Mouse (Mus musculus): ENCODE measurements around the gene Akap6. TPM values are rescaled to one million over a fixed set of nuclear protein-coding genes. Genes with fewer than 3 reads are reported as not detected.

The Akap6 gene
- polyA plus RNA-seq, 1 experiment from 2014 or later = 28.7 TPM

GRCm38 (mm10) chr12:53024575-53025246 is 325.5 kb downstream of the Akap6 start:
- H3K36me3 ChIP-seq = no peaks in the 10 kb centered on the region; the same call in 1 of the 2 replicates
- no peak overlapping the region for H3K4me2 ChIP-seq (replicated peaks)
- WGBS = 43% methylated on average over 9 of the region's 9 CpGs
- ATAC-seq = no peak
- no peaks in the 10 kb centered on the region for H3K9me3 ChIP-seq
- H3K27ac ChIP-seq = no peak overlapping the region
- H3K9ac ChIP-seq (replicated peaks) = no peak overlapping the region
- H3K27me3 ChIP-seq = no peaks in the 10 kb centered on the region
- H3K4me1 ChIP-seq (replicated peaks) = peaks cover 42% of the 10 kb centered on the region
- H3K4me3 ChIP-seq (replicated peaks) = no peak overlapping the region

- WGBS = 88% methylated on average over 4 of the region's 4 CpGs
- no peak for ATAC-seq
Observed at GRCm38 (mm10) chr12:53027308-53027707, 328.1 kb downstream of the Akap6 start.

GRCm38 (mm10) chr12:53028926-53029325 is 329.7 kb downstream of the Akap6 start:
- Histone ChIP-seq H3K9ac (replicated peaks) (no peak overlapping the region), H3K4me3 (replicated peaks) (no peak overlapping the region), H3K27ac (0 out of 2 replicates have a peak overlapping the region, but pooled peaks have one; percentile 7), H3K36me3 (no peaks in the 10 kb centered on the region; the same call in 1 of the 2 replicates), H3K27me3 (no peaks in the 10 kb centered on the region), H3K4me2 (replicated peaks) (no peak overlapping the region), H3K4me1 (replicated peaks) (peaks cover 57% of the 10 kb centered on the region), H3K9me3 (no peaks in the 10 kb centered on the region)
- ATAC-seq = no peak
- WGBS = 65% methylated on average over 5 of the region's 5 CpGs

More at GRCm38 (mm10) chr12:53027308-53027707, 328.1 kb downstream of the Akap6 start:
- H3K9me3 ChIP-seq = no peaks in the 10 kb centered on the region
- no peaks in the 10 kb centered on the region for H3K27me3 ChIP-seq
- H3K4me1 ChIP-seq (replicated peaks) = peaks cover 52% of the 10 kb centered on the region
- no peaks in the 10 kb centered on the region; the same call in 1 of the 2 replicates for H3K36me3 ChIP-seq
- H3K27ac ChIP-seq = no peak overlapping the region
- no peak overlapping the region for H3K4me2 ChIP-seq (replicated peaks)
- H3K4me3 ChIP-seq (replicated peaks) = no peak overlapping the region
- no peak overlapping the region for H3K9ac ChIP-seq (replicated peaks)

GRCm38 (mm10) chr12:53029910-53030309 is 330.7 kb downstream of the Akap6 start:
- Histone ChIP-seq H3K27ac (peak overlapping the region; percentile 51; the same call in 1 of the 2 replicates), H3K27me3 (no peaks in the 10 kb centered on the region), H3K36me3 (no peaks in the 10 kb centered on the region; the same call in 1 of the 2 replicates), H3K9me3 (no peaks in the 10 kb centered on the region), H3K9ac (replicated peaks) (no peak overlapping the region), H3K4me1 (replicated peaks) (peaks cover 50% of the 10 kb centered on the region), H3K4me2 (replicated peaks) (no peak overlapping the region), H3K4me3 (replicated peaks) (no peak overlapping the region)
- no peak for ATAC-seq
- WGBS = 48% methylated on average over 6 of the region's 6 CpGs

GRCm38 (mm10) chr12:53032762-53033161 is 333.6 kb downstream of the Akap6 start:
- H3K9me3 ChIP-seq = no peaks in the 10 kb centered on the region
- H3K9ac ChIP-seq (replicated peaks) = 0 out of 2 replicates have a peak overlapping the region, but pooled peaks have one; percentile 20
- H3K27ac ChIP-seq = peak overlapping the region; percentile 87
- H3K4me3 ChIP-seq (replicated peaks) = no peak overlapping the region
- ATAC-seq = peak; percentile 95
- no peaks in the 10 kb centered on the region; the same call in 1 of the 2 replicates for H3K36me3 ChIP-seq
- WGBS = 3% methylated on average over 7 of the region's 7 CpGs
- H3K27me3 ChIP-seq = no peaks in the 10 kb centered on the region
- H3K4me2 ChIP-seq (replicated peaks) = peak overlapping the region; percentile 36
- H3K4me1 ChIP-seq (replicated peaks) = peaks cover 36% of the 10 kb centered on the region

- peak; percentile 84 for ATAC-seq
Observed at GRCm38 (mm10) chr12:53033404-53033913, 334.3 kb downstream of the Akap6 start.

GRCm38 (mm10) chr12:53040634-53041033 is 341.5 kb downstream of the Akap6 start:
- no peaks in the 10 kb centered on the region for H3K9me3 ChIP-seq
- 92% methylated on average over 5 of the region's 5 CpGs for WGBS
- no peak overlapping the region for H3K4me3 ChIP-seq (replicated peaks)
- no peak for ATAC-seq
- H3K4me2 ChIP-seq (replicated peaks) = no peak overlapping the region
- no peaks in the 10 kb centered on the region for H3K36me3 ChIP-seq
- 0 out of 2 replicates have a peak, but pooled peaks cover 3% of the 10 kb centered on the region for H3K4me1 ChIP-seq (replicated peaks)
- H3K9ac ChIP-seq (replicated peaks) = no peak overlapping the region
- H3K27me3 ChIP-seq = no peaks in the 10 kb centered on the region
- H3K27ac ChIP-seq = no peak overlapping the region

More at GRCm38 (mm10) chr12:53033404-53033913, 334.3 kb downstream of the Akap6 start:
- H3K9me3 ChIP-seq = no peaks in the 10 kb centered on the region
- no peaks in the 10 kb centered on the region for H3K27me3 ChIP-seq
- H3K4me1 ChIP-seq (replicated peaks) = peaks cover 36% of the 10 kb centered on the region
- no peak overlapping the region for H3K9ac ChIP-seq (replicated peaks)
- peak overlapping the region; percentile 36 for H3K4me2 ChIP-seq (replicated peaks)
- peak overlapping the region; percentile 87 for H3K27ac ChIP-seq
- no peaks in the 10 kb centered on the region for H3K36me3 ChIP-seq
- H3K4me3 ChIP-seq (replicated peaks) = no peak overlapping the region
- WGBS = 5% methylated on average over 14 of the region's 14 CpGs

GRCm38 (mm10) chr12:53042739-53043138 is 343.6 kb downstream of the Akap6 start:
- Histone ChIP-seq H3K27me3 (no peaks in the 10 kb centered on the region), H3K27ac (no peak overlapping the region), H3K4me2 (replicated peaks) (no peak overlapping the region), H3K4me1 (replicated peaks) (0 out of 2 replicates have a peak, but pooled peaks cover 3% of the 10 kb centered on the region), H3K4me3 (replicated peaks) (no peak overlapping the region), H3K9me3 (no peaks in the 10 kb centered on the region), H3K36me3 (peaks cover 4% of the 10 kb centered on the region; the same call in 1 of the 2 replicates), H3K9ac (replicated peaks) (no peak overlapping the region)
- no peak for ATAC-seq
- 19% methylated on average over 5 of the region's 5 CpGs for WGBS

- no peak overlapping the region for H3K27ac ChIP-seq
- H3K4me2 ChIP-seq (replicated peaks) = no peak overlapping the region
- no peaks in the 10 kb centered on the region for H3K27me3 ChIP-seq
- no peak overlapping the region for H3K9ac ChIP-seq (replicated peaks)
- peaks cover 39% of the 10 kb centered on the region for H3K4me1 ChIP-seq (replicated peaks)
- no peak overlapping the region for H3K4me3 ChIP-seq (replicated peaks)
- H3K9me3 ChIP-seq = no peaks in the 10 kb centered on the region
- H3K36me3 ChIP-seq = no peaks in the 10 kb centered on the region
- no peak for ATAC-seq
- 95% methylated on average over 7 of the region's 7 CpGs for WGBS
Observed at GRCm38 (mm10) chr12:53057606-53058005, 358.4 kb downstream of the Akap6 start.

GRCm38 (mm10) chr12:53060903-53061302 is 361.7 kb downstream of the Akap6 start:
- Histone ChIP-seq H3K4me1 (replicated peaks) (peaks cover 67% of the 10 kb centered on the region), H3K27ac (peak overlapping the region; percentile 70), H3K4me2 (replicated peaks) (peak overlapping the region; percentile 32; the same call in 1 of the 2 replicates), H3K27me3 (no peaks in the 10 kb centered on the region), H3K36me3 (no peaks in the 10 kb centered on the region), H3K9ac (replicated peaks) (no peak overlapping the region), H3K9me3 (no peaks in the 10 kb centered on the region), H3K4me3 (replicated peaks) (no peak overlapping the region)
- ATAC-seq = no peak
- WGBS = 25% methylated on average over 6 of the region's 6 CpGs

- peak overlapping the region; percentile 32; the same call in 1 of the 2 replicates for H3K4me2 ChIP-seq (replicated peaks)
- H3K9ac ChIP-seq (replicated peaks) = no peak overlapping the region
- peak overlapping the region; percentile 58 for H3K27ac ChIP-seq
Observed at GRCm38 (mm10) chr12:53061466-53062124, 362.4 kb downstream of the Akap6 start.

GRCm38 (mm10) chr12:53063003-53063402 is 363.8 kb downstream of the Akap6 start:
- H3K27ac ChIP-seq = peak overlapping the region; percentile 69
- peak overlapping the region; percentile 32; the same call in 1 of the 2 replicates for H3K4me2 ChIP-seq (replicated peaks)

More at GRCm38 (mm10) chr12:53061466-53062124, 362.4 kb downstream of the Akap6 start:
- 0 out of 2 replicates have a peak, but pooled peaks have one; percentile 63 for ATAC-seq
- peaks cover 74% of the 10 kb centered on the region for H3K4me1 ChIP-seq (replicated peaks)
- WGBS = 4% methylated on average over 7 of the region's 7 CpGs
- no peaks in the 10 kb centered on the region for H3K36me3 ChIP-seq
- no peaks in the 10 kb centered on the region for H3K9me3 ChIP-seq
- H3K4me3 ChIP-seq (replicated peaks) = no peak overlapping the region
- H3K27me3 ChIP-seq = no peaks in the 10 kb centered on the region

More at GRCm38 (mm10) chr12:53063003-53063402, 363.8 kb downstream of the Akap6 start:
- H3K9ac ChIP-seq (replicated peaks) = no peak overlapping the region
- H3K4me1 ChIP-seq (replicated peaks) = peaks cover 79% of the 10 kb centered on the region
- no peaks in the 10 kb centered on the region for H3K27me3 ChIP-seq
- H3K4me3 ChIP-seq (replicated peaks) = no peak overlapping the region
- no peaks in the 10 kb centered on the region for H3K36me3 ChIP-seq
- peak; percentile 43 for ATAC-seq
- WGBS = 9% methylated on average over 9 of the region's 9 CpGs
- H3K9me3 ChIP-seq = no peaks in the 10 kb centered on the region

Measured in midbrain, embryonic 13.5 days (tissue).